Mouse (Mus musculus): ENCODE measurements at regions not wholly inside any gene's neighbourhood (a gene's known extent, or its start where the extent isn't known, plus 50 kb on each side); places are given as distances from the start of the nearest gene placed in this dataset.

DNA sequence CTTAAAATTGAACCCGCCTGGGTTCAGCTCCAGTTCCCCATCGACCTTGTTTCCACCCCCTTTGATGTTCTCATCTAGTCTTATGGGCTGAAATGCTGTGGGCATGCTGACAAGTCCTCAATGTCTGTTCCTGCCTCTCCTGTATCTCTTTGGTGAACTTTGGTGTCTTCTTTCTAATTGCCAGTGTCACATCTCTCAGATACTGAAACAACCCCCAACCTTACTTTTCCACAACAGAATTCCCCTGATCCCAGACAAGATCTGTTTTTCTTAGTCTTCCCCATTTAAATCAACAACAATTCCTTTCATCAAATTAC, 303.5 kb downstream of the Plpp3 start:
- TF ChIP-seq KAT2A (conservative IDR thresholded peaks at IDR 0.05; ENCODE audit: low read depth, low read length) = no peak
- no peak for TF ChIP-seq GATA1 (IDR thresholded peaks at IDR 0.05; ENCODE audit: low read depth, low read length)
- no peak for TF ChIP-seq E2F4 (IDR thresholded peaks at IDR 0.05; ENCODE audit: borderline replicate concordance, low read depth, low read length)
- TF ChIP-seq CTCF (IDR thresholded peaks at IDR 0.05 in 2 of 3, conservative IDR thresholded peaks at IDR 0.05 in 1 of 3; ENCODE audit: control insufficient read depth in 1 of 3, insufficient read depth in 1 of 3, low read depth in 2 of 3, low read length in 3 of 3, poor library complexity in 1 of 3, severe bottlenecking in 1 of 3) = no peak
- TF ChIP-seq GABPA (IDR thresholded peaks at IDR 0.05; ENCODE audit: low read depth, low read length) = no peak
- TF ChIP-seq ZMIZ1 (IDR thresholded peaks at IDR 0.05; ENCODE audit: low read depth, low read length) = no peak
- no peak for TF ChIP-seq TAL1 (IDR thresholded peaks at IDR 0.05; ENCODE audit: low read length)
- no peak for TF ChIP-seq RAD21 (IDR thresholded peaks at IDR 0.05; ENCODE audit: low read depth, low read length)
- TF ChIP-seq MAZ (IDR thresholded peaks at IDR 0.05; ENCODE audit: low read depth, low read length) = no peak
- no peak for TF ChIP-seq POLR2A (IDR thresholded peaks at IDR 0.05; ENCODE audit: control insufficient read depth in 1 of 2, insufficient read depth in 1 of 2, low read depth in 1 of 2, low read length in 2 of 2, poor library complexity in 1 of 2)
- no peak for TF ChIP-seq SIN3A (IDR thresholded peaks at IDR 0.05; ENCODE audit: low read length)
- no peak for TF ChIP-seq POLR2AphosphoS5 (IDR thresholded peaks at IDR 0.05; ENCODE audit: borderline replicate concordance, low read depth, low read length)
- TF ChIP-seq ETS1 (IDR thresholded peaks at IDR 0.05; ENCODE audit: low read depth, low read length) = no peak
